Mouse (Mus musculus) brain, embryonic 14.5 days (tissue): ENCODE measurements around the gene Radil.

Source experiments
- CTCF ChIP-seq: fragments of 200-500 bp; IDR thresholded peaks from 2 replicates; pipeline ENCODE4 v1.5.1; 2012; ENCODE audit warnings: inconsistent platforms, mild to moderate bottlenecking, moderate library complexity, borderline replicate concordance; ENCODE audit not compliant: insufficient read depth, insufficient read length; ENCODE audit errors: extremely low read depth
- POLR2A ChIP-seq: fragments of 200-500 bp; IDR thresholded peaks from 2 replicates; pipeline ENCODE4 v1.6.1; 2012; ENCODE audit warnings: mild to moderate bottlenecking, inconsistent platforms, borderline replicate concordance; ENCODE audit not compliant: poor library complexity, insufficient read depth, insufficient read length, severe bottlenecking; ENCODE audit errors: extremely low read depth

- TF ChIP-seq CTCF = no peak
- no peak for TF ChIP-seq POLR2A
Measured at GRCm38 (mm10) chr5:142441332-142442044, 109.4 kb downstream of the Radil start.
